Mouse (Mus musculus) heart, adult 2 months (tissue): ENCODE results near the gene Csnk1g2.

Source experiments
- CTCF ChIP-seq: fragments of 200-600 bp; IDR thresholded peaks from 2 replicates; pipeline ENCODE4 v1.8.1; 2022; ENCODE audit warnings: antibody characterized with exemption, mild to moderate bottlenecking, moderate library complexity
- POLR2A ChIP-seq: fragments of 200-500 bp; IDR thresholded peaks from 2 replicates; pipeline ENCODE4 v1.6.1; 2011; ENCODE audit warnings: mild to moderate bottlenecking, low read depth, low read length, control low read depth; ENCODE audit not compliant: insufficient read depth

DNA sequence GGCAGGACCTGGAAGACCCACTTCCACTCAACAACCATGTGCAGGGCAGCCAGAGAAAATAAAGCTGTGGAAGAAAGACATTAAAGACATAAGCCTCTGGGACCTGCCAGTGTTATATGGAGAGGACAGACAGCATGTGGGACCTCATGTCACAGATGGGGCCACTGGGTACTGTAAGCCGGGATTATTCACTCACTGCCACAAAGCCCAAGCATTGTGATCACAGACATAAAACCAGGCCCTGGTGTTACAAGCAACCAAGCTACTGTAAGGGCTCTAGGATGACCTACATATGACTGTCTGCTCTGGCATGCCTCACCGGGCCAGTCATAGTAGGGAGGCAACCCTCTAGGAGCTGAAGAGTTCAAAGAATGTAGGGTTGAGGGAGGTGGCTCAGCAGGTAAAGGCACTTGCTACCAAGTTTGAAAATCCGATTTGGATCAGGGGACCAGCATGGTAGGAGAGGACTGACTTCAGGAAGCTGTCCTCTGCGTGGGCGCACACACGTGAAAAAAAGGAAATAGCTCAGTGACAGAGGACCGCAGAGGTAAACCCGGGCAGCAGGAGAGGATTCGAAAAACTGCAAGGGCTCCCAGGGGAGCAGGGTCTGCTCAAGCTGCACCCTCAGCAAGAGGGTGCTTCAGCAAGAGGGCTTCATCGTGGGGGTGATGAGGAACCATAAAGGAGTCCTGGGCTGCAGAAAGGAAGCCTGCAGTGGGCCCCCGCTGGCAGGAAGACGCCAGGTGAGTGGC is 33.3 kb upstream of the Csnk1g2 start:
- no peak for TF ChIP-seq POLR2A
- no peak for TF ChIP-seq CTCF
